Mouse (Mus musculus) thymus, postnatal 25 days (tissue): ENCODE data around the gene Agmat.
"Not testable (repeated sequence)": the region's sequence is repeated elsewhere in the genome, so short reads cannot be mapped to it uniquely, and the experiment has no call there.

ENCODE experiments used
- DNase-seq: peaks from one replicate; pipeline ENCODE4 v3.0.0; 2022

Gene Agmat

DNA sequence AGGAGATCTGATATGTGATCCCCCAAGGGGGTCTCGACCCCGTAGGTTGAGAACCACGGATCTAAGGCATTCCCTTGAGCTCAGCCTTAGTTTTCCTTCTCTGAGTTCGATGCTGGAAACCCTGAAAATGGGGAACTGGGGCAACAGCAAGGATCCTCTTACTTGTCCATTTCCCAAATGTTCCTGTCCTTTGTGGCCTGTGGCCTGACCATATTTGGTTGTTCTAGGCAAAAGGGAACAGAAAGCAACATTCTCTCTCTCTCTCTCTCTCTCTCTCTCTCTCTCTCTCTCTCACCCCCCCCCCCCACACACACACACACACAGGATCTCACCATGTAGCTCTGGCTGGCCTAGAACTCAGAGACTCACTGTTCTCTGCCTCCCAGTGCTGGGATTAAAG, 9.6 kb upstream of the Agmat start:
- DNase-seq = no peak

DNA sequence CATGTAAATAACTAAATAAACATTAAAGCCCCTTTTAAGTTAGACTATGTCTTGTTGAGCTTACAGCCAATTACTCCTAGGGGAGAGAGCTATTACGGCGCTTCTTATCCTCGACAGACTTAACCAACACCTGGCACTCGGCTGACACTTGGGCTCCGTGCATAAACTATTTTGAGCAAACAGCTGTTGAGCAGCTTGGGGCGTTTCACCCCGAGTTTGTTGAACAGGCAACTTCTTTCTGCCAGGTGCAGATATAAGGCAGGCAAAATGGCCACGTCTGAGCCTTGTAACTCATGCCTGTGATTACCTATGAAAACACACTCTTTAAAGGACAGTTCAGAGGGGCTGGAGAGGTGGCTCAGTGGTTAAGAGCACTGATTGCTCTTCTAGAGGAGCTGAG, 8.5 kb upstream of the Agmat start:
- DNase-seq = no peak

DNA sequence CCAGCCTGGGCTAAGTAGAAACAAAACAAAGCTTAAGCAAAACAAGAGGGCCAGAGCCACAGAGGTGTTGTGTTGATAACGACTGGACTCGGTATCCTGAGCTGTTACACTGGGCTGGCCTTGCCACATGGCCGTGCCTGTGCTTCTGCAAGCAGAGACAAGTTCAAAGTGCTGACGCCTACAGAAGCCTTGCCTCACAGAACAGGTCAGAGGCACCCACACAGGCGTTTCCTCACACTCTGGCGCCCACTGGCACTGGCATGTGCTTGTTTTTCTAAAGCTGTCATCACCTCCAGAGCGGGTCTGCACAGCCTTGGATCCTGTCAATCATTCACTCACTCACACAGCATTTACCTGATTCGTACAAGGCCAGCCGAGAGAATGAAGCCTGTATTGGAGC, 4.6 kb upstream of the Agmat start:
- no peak for DNase-seq

DNA sequence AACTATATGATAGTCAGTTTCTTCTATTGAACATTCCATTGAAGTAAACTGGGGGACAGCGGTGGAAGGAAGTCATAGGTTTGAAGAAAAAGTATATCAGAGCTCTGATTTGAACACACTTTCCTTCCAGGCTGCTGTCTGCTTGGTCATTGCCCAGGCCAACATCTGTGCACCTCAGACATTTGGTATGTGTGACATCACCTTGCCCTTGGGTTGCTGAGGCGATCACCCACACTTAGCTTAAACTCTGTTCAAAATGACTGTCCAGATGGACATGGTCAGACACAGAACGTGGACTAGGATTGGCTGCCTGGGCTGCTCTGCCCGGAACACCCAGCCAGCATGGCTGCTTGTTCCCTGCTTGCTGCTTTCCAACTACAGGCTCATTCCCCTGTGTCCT, 4.1 kb upstream of the Agmat start:
- no peak for DNase-seq

DNA sequence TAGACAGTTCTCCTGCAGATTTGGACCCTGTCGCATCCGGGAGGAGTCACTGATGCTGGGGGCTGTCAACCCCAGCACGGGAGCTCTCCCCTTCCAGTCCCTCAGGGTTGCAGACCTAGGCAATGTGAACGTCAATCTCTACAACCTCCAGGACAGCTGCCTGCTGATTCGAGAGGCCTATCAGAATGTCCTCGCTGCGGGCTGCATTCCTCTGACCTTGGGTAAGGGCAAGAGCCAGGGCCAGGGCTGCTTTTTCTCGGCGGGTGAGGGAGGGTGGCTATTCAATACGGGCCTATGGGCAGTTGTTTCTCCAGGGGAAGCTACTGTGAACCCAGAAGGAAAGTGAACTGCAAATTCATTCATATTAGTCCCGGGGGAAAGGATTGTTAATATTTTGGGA, 3.1 kb downstream of the Agmat start:
- no peak for DNase-seq

DNA sequence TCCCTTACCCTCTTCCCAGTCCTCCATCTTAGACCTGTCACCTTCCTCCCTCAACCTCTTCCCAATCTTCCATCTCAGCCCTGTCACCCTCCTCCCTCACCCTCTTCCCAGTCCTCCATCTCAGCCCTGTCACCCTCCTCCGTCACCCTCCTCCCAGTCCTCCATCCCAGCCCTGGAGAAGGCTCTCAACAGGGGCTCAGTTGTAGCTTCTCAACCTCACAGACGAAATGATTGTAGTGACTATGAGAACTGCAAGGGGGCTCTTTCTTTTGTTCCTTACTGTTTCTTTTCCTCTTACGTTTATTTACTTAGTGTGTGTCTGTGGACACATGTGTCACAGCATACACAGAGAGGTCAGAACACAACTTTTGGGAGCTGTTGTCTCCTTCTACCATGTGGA, 4.4 kb downstream of the Agmat start:
- DNase-seq = no peak

DNA sequence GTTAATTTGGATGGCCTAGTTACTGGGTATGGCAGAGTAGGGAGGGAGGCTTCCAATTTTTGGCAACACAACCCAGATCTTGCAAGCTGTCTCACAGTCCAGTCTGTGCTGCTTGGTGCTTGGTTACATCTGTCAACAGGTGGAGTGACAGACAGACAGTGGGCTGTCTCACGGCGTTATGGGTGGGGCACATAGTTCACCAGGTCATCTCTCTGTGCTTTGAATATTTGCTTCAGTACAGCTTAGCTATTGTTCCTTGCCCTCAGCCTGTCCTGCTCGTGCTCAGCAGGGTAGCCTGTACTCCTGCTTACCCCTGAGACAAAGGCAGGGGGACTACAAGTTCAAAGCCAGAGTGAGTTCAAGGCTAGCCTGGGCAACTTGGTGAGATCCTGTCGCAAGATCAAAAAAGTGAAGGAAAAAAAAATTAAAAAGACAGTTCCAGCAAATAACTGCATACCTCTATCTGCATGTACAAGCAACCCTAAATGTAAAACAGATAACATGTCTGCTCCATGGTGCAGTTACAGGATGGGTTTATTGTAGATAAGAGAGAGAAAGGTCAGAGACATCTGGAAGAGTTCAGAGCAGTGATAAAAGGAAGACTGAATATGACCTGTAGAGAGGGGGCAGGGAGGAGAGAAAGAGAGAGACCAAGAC, 5.1 kb downstream of the Agmat start:
- no peak for DNase-seq

DNA sequence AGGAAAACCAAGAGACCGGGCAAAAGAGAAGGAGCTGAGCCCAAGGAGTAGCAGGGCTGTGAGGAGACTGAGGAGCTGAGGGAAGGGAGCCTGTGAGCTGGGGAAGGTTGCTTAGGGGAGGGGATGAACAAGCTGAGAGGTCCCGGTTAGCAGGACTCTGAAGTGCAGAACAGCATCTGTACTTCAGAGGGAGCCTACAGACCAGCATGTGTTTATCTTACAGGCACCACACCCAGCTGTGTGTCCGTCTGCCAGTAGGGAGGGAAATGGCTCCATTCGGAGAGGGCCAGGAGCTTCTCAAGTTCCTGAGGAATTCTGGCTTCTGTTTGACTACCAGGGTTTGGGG, 5.6 kb downstream of the Agmat start:
- DNase-seq = no peak

DNA sequence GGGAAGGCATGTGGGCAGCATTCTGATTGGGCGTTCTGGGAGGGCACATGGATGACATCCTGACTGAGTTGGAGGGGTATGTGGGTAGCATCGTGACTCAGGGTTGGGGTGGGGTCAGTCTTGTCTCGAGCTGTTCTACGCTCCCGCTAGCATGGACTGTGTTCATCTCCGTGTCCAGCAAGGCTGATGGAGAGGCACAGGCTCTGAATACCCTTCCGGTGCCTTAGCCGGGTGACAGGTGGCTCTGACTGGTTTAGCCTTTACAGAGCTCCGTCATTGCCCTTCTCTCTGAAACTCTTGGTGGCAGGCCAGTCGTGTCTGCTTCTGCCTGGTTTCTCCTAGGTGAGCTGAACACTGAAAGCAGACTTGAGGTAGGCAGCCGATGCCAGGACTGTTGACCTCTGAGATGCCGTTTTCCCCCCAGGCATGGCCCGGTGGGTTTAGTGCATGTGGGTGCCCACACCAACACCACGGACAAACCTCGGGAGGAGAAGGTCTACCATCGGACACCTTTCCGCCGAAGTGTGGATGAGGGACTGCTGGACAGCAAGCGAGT, 9.0 kb downstream of the Agmat start:
- DNase-seq = no peak

DNA sequence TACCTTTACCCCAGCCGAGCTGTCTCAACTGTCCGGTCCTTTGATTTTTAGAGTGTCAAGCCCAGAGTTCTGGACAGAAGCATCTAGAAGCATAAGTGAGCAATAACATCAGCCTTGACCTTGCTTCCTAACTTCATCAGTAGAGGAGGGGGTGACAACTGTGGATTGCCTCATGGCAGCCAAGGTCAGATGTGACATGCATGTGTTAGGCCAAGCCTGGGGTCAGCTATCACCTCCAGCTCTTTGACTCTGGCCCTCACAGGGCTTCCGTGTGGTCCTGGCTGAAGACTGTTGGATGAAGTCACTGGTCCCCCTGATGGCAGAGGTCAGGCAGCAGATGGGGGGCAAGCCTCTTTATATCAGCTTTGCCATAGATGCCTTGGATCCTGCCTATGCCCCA, 10.7 kb downstream of the Agmat start:
- no peak for DNase-seq

DNA sequence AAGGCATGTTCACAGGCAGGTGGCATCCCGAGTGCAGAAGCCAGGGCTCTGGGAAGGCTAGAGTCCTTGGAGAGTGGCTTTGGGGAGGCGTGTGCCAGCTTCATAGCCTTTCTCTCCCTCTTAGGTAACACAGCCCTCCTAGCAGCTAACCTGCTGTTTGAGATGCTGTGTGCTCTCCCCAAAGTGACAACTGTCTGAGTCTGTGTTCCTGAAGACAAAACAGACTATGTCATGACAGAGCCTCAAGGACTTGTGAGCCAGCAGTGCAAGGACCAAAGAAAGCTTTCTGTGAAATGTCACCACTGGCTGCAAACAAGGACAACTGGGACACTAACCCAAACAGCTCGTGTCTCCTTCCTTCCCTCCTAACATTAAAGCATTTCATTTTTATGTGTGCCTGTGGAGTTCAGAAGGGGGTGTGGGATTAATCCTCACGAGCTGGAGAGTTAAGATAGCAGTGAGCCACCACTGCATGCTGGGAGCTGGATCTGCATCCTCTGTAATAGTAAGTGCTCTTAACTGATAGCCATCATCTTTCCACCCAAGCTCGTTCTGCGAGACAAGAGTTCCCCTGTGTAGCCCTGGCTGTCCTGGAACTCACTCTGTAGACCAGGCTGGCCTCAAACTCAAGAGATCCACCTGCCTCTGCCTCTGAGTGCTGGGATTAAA, 12.5 kb downstream of the Agmat start:
- DNase-seq = no peak

DNA sequence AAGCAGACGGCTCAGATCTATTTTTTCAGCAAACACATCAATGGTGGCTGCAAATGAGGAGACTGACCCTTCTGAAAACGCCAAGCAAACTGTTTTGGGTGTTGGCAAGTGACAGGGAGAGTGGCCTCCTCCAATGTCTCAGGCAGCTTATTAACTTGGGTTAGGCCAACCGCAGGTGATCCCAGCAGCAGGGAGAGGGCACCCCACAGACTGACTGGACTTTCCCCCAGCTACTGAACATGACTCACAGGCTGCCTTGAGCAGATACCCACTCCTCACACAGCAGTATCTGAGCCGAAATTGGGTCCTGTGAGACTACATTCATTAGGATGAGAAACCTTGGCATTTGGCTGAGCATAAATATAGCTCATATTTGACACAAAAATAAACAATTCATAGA, 14.5 kb downstream of the Agmat start:
- DNase-seq = no peak

DNA sequence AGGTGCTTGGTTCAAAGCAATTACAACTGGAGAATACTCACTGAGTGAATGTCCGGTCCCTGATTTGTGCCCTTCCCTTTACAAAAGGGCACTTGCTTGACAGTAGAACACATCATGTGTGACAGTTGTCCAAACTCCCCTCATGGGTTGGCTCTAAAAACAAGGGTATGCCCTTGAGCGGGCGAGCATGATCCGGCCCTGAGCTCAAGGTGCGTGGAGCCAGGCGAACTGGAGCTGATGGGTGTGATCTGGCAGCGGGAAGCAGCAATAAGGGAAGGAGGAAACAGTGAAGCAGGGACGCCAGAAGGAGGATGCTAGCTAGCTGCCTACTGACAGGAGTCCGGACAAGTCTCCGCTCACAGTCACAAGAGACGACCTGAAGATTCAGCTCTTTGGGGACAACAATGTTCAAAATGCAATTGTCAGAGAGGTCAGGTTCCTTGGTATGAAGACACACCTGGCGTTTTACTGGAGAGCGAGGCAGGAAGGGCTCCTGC, 15.7 kb downstream of the Agmat start:
- no peak for DNase-seq

DNA sequence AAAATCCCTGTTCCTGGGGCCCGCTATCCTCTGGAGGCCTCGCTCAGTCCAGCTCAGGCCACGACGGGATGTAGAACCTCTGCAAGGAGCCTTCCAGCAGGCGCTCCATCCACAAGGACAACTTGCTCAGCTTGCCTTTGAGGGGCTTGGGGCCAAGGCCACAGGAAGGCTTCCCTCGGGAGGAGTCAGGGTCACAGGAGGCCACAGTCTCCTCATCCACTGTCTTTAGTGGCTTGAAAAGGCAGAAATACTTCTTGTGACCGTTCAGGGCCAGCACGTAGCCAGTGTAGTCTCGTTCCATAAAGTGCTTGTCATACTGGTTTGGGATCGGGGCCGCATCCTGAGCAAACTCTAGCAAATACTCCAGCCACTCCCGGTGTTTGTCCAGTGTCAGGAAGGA, 17.0 kb downstream of the Agmat start:
- no peak for DNase-seq

DNA sequence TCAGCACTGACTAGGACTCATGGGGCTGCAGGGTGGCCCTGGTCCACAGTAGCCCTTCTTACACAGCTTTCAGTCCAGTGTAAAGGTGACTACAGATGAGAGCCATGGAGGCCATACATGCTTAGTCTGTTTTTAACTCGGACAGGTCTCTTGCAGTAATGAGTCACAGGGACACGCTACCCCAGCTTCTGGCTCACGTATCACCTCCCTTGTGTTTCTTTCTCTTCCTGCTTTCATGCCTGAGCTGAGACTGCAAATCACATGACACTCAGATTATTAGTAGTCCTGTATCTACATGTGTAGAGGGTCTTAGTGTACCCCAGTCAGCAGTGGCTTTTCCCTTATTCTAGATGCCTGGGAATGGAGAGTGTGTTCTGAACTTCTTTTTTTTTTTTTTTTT, 18.5 kb downstream of the Agmat start:
- no peak for DNase-seq

DNA sequence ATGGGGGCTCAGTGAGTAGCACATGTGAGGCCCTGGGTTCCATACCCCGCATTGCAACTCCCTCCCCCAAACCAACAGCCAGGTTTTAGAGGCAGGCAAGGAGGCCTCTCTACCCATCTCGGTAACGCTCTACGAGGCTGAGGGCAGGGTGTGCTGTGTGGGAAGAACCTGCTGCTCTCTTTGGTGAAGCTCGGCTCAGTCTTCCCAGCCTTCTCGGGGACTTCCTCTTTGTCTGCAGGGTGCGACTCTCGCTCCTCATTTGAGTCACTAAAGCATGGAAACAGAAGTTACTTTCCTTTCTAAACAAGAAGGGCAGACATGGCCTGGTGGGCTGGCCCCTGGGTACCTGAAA, 19.8 kb downstream of the Agmat start:
- DNase-seq = peak; percentile 2

DNA sequence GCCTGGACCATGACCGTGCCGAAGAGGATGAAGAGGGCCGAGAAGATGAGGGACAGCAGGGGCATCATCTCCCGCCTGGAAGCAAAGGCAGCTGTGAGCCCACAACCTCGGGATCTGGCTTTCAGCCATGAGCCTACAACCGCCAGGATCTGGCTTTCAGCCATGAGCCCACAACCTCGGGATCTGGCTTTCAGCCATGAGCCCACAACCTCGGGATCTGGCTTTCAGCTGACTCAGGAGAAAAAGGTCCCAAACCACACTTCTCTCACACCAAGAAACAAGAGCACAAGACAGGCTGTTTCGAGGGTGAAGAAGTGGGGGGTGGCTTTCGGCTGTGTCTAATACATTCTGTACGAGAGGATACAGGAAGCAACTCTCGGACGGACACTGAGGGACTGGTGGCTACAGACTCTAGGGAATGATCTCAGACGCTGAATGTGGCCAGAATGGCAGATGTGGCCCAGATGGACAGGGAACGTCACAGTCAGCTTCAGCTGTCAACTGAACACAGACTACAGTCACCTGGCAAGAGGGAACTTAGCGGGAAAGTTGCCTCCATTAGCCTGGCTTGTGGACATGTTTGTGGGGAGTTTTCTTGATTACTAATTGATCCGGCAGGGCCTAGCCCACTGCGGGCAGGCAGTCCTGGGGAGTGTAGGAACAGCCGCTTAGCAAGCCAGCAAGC, 20.3 kb downstream of the Agmat start:
- no peak for DNase-seq

DNA sequence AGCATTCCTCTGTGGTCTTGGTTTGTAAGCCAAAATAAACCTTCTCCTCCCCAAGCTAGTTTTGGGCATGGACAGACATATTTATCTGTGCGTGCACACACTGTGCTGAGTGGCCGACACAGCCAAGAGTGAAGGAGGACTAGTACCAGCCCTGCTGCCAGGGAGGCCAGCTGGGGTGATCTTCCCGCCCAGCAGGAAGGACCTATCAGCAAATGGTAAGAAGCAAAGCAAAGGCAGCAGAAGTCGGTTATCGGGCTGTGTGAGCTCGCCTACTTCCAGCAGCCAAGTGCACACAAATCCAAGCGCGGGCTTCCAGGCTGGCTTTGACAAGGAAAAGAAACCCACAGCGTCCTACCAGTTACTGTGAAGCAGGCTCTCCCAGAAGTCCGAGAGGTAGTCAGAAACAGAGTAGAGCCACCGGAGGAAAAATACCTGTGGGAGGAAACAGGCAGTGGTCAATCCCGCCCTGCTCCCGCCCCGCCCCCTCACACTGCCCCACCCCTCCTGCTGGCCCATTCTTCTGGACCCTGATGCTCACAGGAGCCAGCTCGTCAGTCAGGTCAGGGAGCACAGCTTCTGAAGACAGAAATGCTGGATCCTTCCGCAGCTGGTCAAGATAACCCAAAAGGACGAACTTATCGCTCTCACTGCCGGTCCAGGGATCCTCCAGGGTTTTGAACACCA, 21.0 kb downstream of the Agmat start:
- DNase-seq = no peak

DNA sequence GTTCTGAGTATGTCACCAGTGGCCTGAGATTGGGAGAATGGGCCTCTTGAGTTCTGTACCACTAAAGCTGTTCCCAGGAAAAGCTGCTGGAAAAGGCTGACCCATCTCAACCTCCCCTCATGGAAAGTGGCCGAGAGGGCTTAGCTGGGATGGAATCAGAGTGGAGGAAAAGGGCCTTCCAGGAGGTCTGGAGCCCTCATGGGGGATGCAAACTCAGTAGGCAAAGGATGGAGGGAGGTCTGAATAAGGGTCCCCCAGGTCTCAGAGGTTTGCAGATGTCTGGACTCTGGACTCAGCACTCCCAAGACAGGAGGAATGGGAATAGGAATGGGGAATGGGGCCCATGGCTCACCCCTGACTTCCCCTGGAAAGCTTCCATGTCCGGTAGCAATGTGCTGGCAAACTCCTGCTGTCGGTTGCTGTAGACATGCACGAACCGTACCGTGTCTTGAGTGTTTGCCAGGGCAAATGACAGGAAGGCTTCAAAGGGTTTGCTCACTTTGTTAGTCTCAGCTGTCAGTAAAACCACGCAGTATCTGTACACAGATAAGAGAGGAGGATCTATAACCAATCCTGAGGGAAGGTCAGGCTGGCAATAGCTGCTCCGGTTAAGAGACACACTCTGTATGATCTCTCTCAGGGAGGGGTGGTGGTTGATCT, 23.2 kb downstream of the Agmat start:
- DNase-seq = no peak

DNA sequence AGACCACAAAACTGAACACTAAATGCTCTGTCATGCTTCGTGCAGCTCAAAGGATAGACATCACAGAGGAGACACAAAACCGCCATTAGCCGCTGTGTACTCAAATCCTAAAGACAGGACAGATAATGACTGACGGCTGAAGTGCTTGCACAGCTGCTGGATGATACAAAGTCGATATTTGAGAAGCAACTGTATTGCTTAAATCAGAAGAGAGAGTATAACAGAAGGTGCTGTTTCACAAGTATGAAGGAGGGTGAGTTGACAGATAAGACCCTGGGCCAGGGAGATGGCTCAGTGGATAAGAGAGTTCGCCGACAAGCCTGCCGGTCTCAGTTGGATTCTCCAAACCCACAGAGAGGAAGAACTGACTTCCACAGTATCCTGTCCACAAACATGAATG, 25.4 kb downstream of the Agmat start:
- DNase-seq = no peak

DNA sequence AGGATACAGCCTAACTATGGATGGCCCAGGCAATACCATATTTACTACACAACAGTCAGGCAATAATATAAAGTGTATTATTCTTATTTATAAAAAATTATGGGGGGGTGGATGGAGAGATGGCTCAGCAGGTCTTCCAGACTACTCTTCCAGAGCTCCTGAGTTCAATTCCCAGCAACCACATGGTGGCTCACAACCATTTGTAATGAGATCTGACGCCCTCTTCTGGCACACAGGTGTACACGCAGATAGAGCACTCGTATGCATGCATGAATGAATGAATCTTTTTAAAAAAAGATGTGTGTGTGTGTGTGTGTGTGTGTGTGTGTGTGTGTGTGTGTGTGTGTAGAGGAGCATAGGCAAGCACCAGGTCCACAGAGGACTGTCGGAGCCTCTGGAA, 26.5 kb downstream of the Agmat start:
- DNase-seq = not testable (repeated sequence)

DNA sequence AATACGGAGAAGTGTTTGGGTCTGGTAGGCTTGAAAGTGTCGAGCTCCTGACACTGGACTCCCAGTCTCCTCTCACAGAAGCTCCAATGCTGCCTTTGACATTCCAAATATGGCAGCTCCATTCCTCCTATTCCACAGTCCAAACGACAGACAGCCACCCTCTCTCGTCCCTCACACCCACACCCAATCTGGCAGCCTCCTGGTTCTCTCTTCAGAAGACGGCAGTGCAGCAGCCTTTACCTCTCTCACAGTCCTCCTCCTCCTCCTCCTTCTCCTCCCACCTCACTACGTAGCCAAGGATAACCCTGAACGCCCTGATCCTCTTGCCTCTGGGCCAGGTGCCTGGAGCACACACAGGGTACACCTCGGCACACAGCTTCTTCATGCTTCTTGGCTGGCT, 33.4 kb downstream of the Agmat start:
- DNase-seq = no peak
